Mouse (Mus musculus) cortical plate, adult 2 months (tissue): ENCODE data around the gene Rgs9.

ENCODE experiments used
- CTCF ChIP-seq: fragments of 200-500 bp; IDR thresholded peaks from 2 replicates; pipeline ENCODE4 v1.5.1; 2011; ENCODE audit warnings: mild to moderate bottlenecking, control low read depth, low read length; ENCODE audit not compliant: insufficient read depth; ENCODE audit errors: extremely low read depth
- POLR2A ChIP-seq: fragments of 200-500 bp; IDR thresholded peaks from 2 replicates; pipeline ENCODE4 v1.6.1; 2011; ENCODE audit warnings: mild to moderate bottlenecking, low read length, control low read depth; ENCODE audit not compliant: insufficient read depth; ENCODE audit errors: extremely low read depth

- TF ChIP-seq CTCF (no peak), POLR2A (no peak)
These were observed 91.2 kb downstream of the Rgs9 start for GRCm38 (mm10) chr11:109206732-109207131.
